Mouse (Mus musculus) CH12.LX (cell line): ENCODE data around the gene Gm10778. TPM values are rescaled to one million over a fixed set of nuclear protein-coding genes. Genes with fewer than 3 reads are reported as not detected.
A peak's percentile ranks its signal among the peaks of the same experiment; 100 is the strongest.

Source experiments
- DNase-seq: peaks from one replicate; pipeline ENCODE4 v3.0.0-alpha.2; 2013; ENCODE audit errors: extremely low read depth
- H3K27ac ChIP-seq: 2 replicates; pipeline ENCODE4 v1.5.1; 2012; ENCODE audit warnings: low read depth, mild to moderate bottlenecking, control low read depth, moderate library complexity; ENCODE audit not compliant: insufficient read depth
- H3K27me3 ChIP-seq: replicated peaks from 2 replicates; pipeline ENCODE3; 2012; ENCODE audit warnings: inconsistent platforms
- H3K36me3 ChIP-seq, 2 experiments: replicated peaks in 1 of 2; 2 replicates each; pipeline versions ENCODE3 to v1.6.1; 2012; ENCODE audit warnings: inconsistent platforms in 1 of 2, low read length in 1 of 2, mild to moderate bottlenecking in 1 of 2, mixed read lengths in 1 of 2, moderate library complexity in 1 of 2; ENCODE audit not compliant: control insufficient read depth in 1 of 2, insufficient read depth in 1 of 2
- H3K4me1 ChIP-seq, 2 experiments: 2 replicates each; pipeline ENCODE4 v1.6.1; 2012; ENCODE audit warnings: inconsistent platforms in 1 of 2, moderate library complexity in 1 of 2; ENCODE audit not compliant: insufficient read depth in 2 of 2, control insufficient read depth in 1 of 2
- H3K4me2 ChIP-seq: 2 replicates; pipeline ENCODE4 v1.6.1; 2012; ENCODE audit warnings: low read depth, mild to moderate bottlenecking, control low read depth; ENCODE audit not compliant: poor library complexity, insufficient read depth, severe bottlenecking
- H3K4me3 ChIP-seq, 3 experiments: fragments of 150-350 bp in 1 of 3; sonication (generic) in 1 of 3; replicated peaks in 1 of 3; 2 replicates each; pipeline versions ENCODE3 to v1.5.1; 2011 to 2012; ENCODE audit warnings: low read depth in 2 of 3, low read length in 2 of 3, mild to moderate bottlenecking in 2 of 3, moderate library complexity in 2 of 3, control low read depth in 1 of 3, improper control_type of control experiment in 1 of 3, inconsistent platforms in 1 of 3, mixed read lengths in 1 of 3; ENCODE audit not compliant: poor library complexity in 1 of 3
- H3K79me2 ChIP-seq: replicated peaks from 2 replicates; pipeline ENCODE4 v1.6.1; 2012; ENCODE audit warnings: mild to moderate bottlenecking, moderate library complexity; ENCODE audit not compliant: control insufficient read depth, poor library complexity, insufficient read depth, severe bottlenecking; ENCODE audit errors: extremely low read depth
- H3K9ac ChIP-seq: 2 replicates; pipeline ENCODE4 v1.6.1; 2012; ENCODE audit warnings: low read depth, mild to moderate bottlenecking, control low read depth, moderate library complexity; ENCODE audit not compliant: insufficient read depth
- H3K9me3 ChIP-seq: replicated peaks from 2 replicates; pipeline ENCODE3; 2012; ENCODE audit warnings: low read length, inconsistent platforms, mixed read lengths
- CHD2 ChIP-seq: IDR thresholded peaks from 2 replicates; pipeline ENCODE4 v1.6.1; 2011; ENCODE audit warnings: low read length, improper control_type of control experiment
- CTCF ChIP-seq, 2 experiments: IDR thresholded peaks in 1 of 2; conservative IDR thresholded peaks in 1 of 2; 2 replicates each; pipeline ENCODE4 v1.5.1; 2011 to 2012; ENCODE audit warnings: low read depth in 2 of 2, low read length in 2 of 2, improper control_type of control experiment in 1 of 2, inconsistent platforms in 1 of 2, mild to moderate bottlenecking in 1 of 2, moderate library complexity in 1 of 2
- ELF1 ChIP-seq: IDR thresholded peaks from 2 replicates; pipeline ENCODE4 v1.6.1; 2014; ENCODE audit warnings: low read depth, mild to moderate bottlenecking, inconsistent platforms, low read length, improper control_type of control experiment
- EP300 ChIP-seq: IDR thresholded peaks from 2 replicates; pipeline ENCODE4 v1.6.1; 2011; ENCODE audit warnings: low read length, improper control_type of control experiment
- GABPA ChIP-seq: IDR thresholded peaks from 2 replicates; pipeline ENCODE4 v1.6.1; 2012; ENCODE audit warnings: low read depth, low read length, improper control_type of control experiment, inconsistent platforms; ENCODE audit not compliant: insufficient replicate concordance
- HCFC1 ChIP-seq: IDR thresholded peaks from 2 replicates; pipeline ENCODE4 v1.6.1; 2012; ENCODE audit warnings: low read depth, mild to moderate bottlenecking, inconsistent platforms, low read length, improper control_type of control experiment
- JUN ChIP-seq: IDR thresholded peaks from 2 replicates; pipeline ENCODE4 v1.6.1; 2011; ENCODE audit warnings: low read depth, mild to moderate bottlenecking, low read length, improper control_type of control experiment, moderate library complexity; ENCODE audit not compliant: insufficient read depth
- JUND ChIP-seq: conservative IDR thresholded peaks from 2 replicates; pipeline ENCODE4 v1.6.1; 2011; ENCODE audit warnings: low read depth, low read length, improper control_type of control experiment
- MYC ChIP-seq: IDR thresholded peaks from 2 replicates; pipeline ENCODE4 v1.6.1; 2011; ENCODE audit warnings: low read depth, mild to moderate bottlenecking, improper control_type of control experiment, low read length
- NRF1 ChIP-seq: IDR thresholded peaks from 2 replicates; pipeline ENCODE4 v1.6.1; 2014; ENCODE audit warnings: low read depth, mild to moderate bottlenecking, inconsistent platforms, low read length, improper control_type of control experiment, moderate library complexity
- RAD21 ChIP-seq: IDR thresholded peaks from 2 replicates; pipeline ENCODE4 v1.6.1; 2011; ENCODE audit warnings: low read depth, mild to moderate bottlenecking, low read length, improper control_type of control experiment, moderate library complexity
- RCOR1 ChIP-seq: conservative IDR thresholded peaks from 2 replicates; pipeline ENCODE4 v1.6.1; 2012; ENCODE audit warnings: low read depth, mild to moderate bottlenecking, inconsistent platforms, low read length, improper control_type of control experiment
- UBTF ChIP-seq: IDR thresholded peaks from 2 replicates; pipeline ENCODE4 v1.6.1; 2012; ENCODE audit warnings: low read depth, mild to moderate bottlenecking, inconsistent platforms, low read length, improper control_type of control experiment, moderate library complexity
- ZKSCAN1 ChIP-seq: IDR thresholded peaks from 2 replicates; pipeline ENCODE4 v1.6.1; 2012; ENCODE audit warnings: low read depth, inconsistent platforms, low read length, improper control_type of control experiment, borderline replicate concordance
- ZNF384 ChIP-seq: IDR thresholded peaks from 2 replicates; pipeline ENCODE4 v1.6.1; 2012; ENCODE audit warnings: low read depth, low read length, improper control_type of control experiment, inconsistent platforms
- dilution Hi-C: fragments of 300-500 bp; cut with MboI; formaldehyde crosslinking; loops from 2 replicates; pipeline ENCODE4 v1.14.3; 2020; ENCODE audit warnings: low sequenced_read_pairs; ENCODE audit not compliant: extremely low pct_unique_long_range_greater_than_20kb, extremely low pct_ligation_motif_present
- in situ Hi-C: fragments of 300-500 bp; cut with MboI; formaldehyde crosslinking; loops from 3 replicates; pipeline ENCODE4 v1.14.3; 2019; ENCODE audit warnings: low sequenced_read_pairs, low pct_ligation_motif_present, low pct_unique_long_range_greater_than_20kb, mixed read lengths
- polyA plus RNA-seq: library from polyadenylated mRNA; unstranded; fragments of >175 nt; gene quantifications from 2 replicates; pipeline ENCODE4 v1.2.1, GENCODE M21; 2012; ENCODE audit warnings: low read depth; ENCODE audit not compliant: insufficient read length
- total RNA-seq, 2 experiments: library from RNA; depleted of rRNA; stranded (reverse); fragments of 300-350 nt in 1 of 2; fragments of >200 nt in 1 of 2; gene quantifications; 2 replicates each; pipeline ENCODE4 v1.2.3; 2012 to 2014

Gm10778 gene
- total and polyA plus RNA-seq, 3 experiments = 2.8 to 7.1 (median 3.2) TPM

GRCm38 (mm10) chr10:81608308-81608707 is 40.6 kb upstream of the Gm10778 start:
- no peak overlapping the region for H3K9ac ChIP-seq
- no peak overlapping the region for H3K4me3 ChIP-seq
- H3K4me1 ChIP-seq = peaks cover 6 to 16% of the 10 kb centered on the region in 2 experiments
- H3K4me2 ChIP-seq = no peak overlapping the region
- H3K36me3 ChIP-seq = peaks cover 6 to 27% of the 10 kb centered on the region in 2 experiments
- no peaks in the 10 kb centered on the region for H3K79me2 ChIP-seq
- H3K27me3 ChIP-seq = peaks cover 4% of the 10 kb centered on the region
- no peak overlapping the region for H3K27ac ChIP-seq
- no peak for DNase-seq
- in situ Hi-C loops = loop anchor here (10.0 kb wide), 1 partner anchor 114 kb away; the partner anchor contains the start of gene Ncln
- H3K9me3 ChIP-seq = no peaks in the 10 kb centered on the region
- dilution Hi-C loops = no loop called here
- TF ChIP-seq HCFC1 (no peak), UBTF (no peak), CTCF (conservative IDR thresholded peaks at IDR 0.05 in 1 of 2, IDR thresholded peaks at IDR 0.05 in 1 of 2; ENCODE audit: low read depth in 2 of 2, low read length in 2 of 2) (peak in 1 of 2 experiments; percentile 53; a peak in 2 of 4 replicates), JUN (no peak), CHD2 (no peak), RCOR1 (no peak), ELF1 (no peak), RAD21 (peak; percentile 39), MYC (no peak), ZNF384 (no peak), EP300 (no peak), GABPA (no peak), NRF1 (no peak)

- H3K27ac ChIP-seq = no peak overlapping the region
- no peak for DNase-seq
- no peaks in the 10 kb centered on the region for H3K79me2 ChIP-seq
- dilution Hi-C loops (no loop called here), in situ Hi-C loops (no loop called here)
- no peaks in the 10 kb centered on the region for H3K4me1 ChIP-seq
- H3K9me3 ChIP-seq = no peaks in the 10 kb centered on the region
- no peak overlapping the region for H3K9ac ChIP-seq
- TF ChIP-seq GABPA (no peak), ZKSCAN1 (no peak), CHD2 (no peak), CTCF (conservative IDR thresholded peaks at IDR 0.05 in 1 of 2, IDR thresholded peaks at IDR 0.05 in 1 of 2; ENCODE audit: low read depth in 2 of 2, low read length in 2 of 2) (no peak), JUND (no peak), HCFC1 (no peak)
- H3K36me3 ChIP-seq = peaks cover 6 to 23% of the 10 kb centered on the region in 2 experiments
- H3K4me2 ChIP-seq = no peak overlapping the region
- peaks cover 3% of the 10 kb centered on the region for H3K27me3 ChIP-seq
- H3K4me3 ChIP-seq = no peak overlapping the region
These were observed 36.1 kb upstream of the Gm10778 start for GRCm38 (mm10) chr10:81612779-81613178.
